Mouse (Mus musculus): ENCODE data around the gene Pstpip1.

Gene Pstpip1

DNA sequence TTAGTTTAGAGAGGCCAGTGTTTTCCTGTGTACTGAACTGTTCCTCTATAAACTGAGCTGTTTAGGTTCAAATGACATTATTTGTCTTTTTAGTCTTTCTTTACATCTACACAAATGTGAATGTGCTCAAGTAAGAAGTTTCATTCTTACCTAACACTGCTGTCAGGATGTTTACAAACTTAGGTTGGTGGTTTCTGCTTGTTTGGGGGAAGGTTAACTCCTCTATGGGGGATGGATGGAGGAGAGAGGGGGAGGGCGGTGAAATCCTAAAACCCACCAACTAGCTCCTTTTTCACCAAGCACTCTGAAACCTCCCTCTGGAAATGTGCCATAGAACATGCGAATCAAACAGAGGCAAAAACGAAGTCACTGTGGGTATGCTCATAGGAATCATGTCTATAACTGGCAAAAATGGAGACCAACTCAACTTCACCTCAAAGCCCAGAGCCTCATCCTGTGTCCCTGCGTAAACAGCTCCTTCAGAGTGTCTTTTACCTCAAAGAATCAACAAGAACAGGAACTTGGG is 62.8 kb downstream of the Pstpip1 start:
- no peak for DNase-seq

DNA sequence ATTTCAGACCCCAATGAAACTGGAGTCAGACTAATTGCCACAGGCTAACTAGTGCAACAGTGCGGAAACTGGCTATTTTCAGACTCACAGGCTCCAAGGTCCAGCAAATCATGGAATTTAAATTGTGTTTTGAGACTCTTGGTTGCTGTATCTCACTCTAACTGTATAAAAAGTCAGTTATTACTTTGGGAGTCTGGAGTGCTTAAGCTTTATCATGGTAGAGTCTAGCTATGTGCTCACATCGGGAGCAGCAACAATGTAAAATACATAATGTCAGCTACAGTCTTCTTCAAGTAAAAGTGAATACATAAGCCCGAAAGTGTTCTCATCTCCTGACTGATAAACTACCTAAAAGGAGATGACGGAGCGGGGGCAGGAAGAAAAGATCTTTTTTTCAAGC is 64.8 kb downstream of the Pstpip1 start:
- no peak for DNase-seq

DNA sequence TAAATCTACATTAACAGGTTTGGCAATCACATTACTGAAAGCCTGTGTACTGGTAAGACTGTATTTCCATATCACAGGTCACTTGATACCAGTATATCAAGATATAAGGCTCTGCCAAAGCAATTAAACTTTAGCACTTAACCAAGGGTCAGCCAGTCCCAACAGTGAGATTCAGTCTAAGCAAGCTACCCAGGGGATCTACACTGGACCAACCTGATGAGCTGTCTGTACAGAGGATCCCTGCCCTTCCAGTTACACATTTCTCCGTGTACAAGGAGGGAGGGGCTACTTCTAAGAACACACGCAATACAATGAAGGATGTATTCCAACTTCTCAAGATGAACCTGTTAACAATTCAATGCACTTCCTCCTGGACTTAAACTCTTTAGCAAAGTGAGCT is 68.3 kb downstream of the Pstpip1 start:
- DNase-seq, result no peak

DNA sequence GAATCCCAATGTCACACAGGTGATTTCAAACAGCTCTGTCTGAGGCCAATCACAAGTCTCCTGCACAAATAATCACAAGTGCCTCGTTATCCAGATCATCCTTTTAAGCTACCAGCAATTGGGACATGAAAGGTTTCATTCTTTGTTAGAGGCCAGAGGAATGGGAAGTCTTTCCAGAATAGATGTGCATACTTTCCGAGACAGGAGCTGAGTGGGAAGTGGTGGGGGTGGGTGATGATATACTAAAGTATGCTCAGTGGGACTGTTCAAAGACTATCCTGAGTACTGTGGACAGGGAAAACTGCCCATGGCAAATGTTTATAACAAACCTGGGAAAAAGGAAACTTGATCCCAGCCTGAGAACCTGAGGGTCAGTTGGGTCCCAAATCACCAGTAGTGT is 69.7 kb downstream of the Pstpip1 start:
- no peak for DNase-seq

DNA sequence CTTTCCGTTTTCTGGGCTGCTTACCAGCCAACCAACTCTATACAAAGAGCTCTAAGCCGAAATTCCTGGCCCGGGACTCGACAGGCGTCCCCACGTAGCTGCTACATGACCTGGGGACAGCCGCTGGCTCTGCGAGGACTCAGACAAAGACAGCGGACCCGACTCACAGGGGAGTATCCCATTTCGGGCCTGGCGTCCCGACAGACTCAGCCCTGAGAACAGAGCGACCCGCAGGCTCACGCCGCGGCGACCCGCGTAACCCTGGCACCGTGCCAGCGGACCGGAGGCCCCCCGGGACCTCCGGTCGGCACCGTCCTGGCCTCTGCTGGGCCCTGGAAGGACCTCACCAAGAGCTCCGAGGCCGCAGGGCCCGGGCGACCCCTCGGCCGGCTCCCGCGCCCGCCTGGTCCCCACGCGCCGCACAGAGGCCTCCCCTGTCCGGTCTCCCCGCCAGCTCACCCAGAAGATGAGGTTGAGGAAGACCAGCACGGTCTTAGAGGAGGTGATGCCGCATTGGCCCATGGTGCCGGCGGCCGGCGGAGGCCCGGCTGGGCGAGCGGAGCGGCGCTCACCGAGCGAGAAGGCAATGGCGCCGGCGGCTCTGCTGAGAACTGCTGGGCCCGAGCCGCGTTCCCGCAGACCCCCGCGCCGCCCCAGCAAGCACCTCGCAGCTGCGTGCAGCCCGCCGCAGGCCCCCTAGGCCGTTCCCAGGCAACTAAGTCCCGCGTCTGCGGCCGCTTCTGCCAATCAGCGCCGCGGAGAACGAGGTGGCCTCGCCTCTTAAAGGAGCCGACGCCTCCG is 70.8 kb downstream of the Pstpip1 start:
- DNase-seq, result peak; percentile 87

DNA sequence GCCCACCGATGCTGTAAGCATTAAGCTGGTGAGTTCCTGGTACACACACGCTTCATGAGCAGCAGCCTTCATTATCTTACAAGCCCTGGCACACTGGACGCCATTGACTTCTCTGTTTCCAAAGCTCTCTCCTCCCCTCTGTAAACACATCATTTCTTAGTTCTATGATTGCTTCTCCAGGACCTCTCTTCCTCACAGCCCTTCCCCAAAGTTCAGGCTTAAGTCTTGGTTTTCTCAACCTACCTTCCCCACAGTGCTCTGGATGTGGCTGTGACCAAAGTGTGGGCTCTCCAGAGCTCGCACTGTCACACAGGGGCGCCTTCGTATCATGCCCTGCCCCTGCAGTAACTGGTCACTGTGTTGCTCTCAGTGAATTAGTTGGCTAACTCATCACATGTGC is 75.6 kb downstream of the Pstpip1 start, which contains the start of gene Tspan3:
Gene Tspan3 (minus strand): TSS at position 101 of the 400 bp plus-strand sequence.
- DNase-seq, result no peak

DNA sequence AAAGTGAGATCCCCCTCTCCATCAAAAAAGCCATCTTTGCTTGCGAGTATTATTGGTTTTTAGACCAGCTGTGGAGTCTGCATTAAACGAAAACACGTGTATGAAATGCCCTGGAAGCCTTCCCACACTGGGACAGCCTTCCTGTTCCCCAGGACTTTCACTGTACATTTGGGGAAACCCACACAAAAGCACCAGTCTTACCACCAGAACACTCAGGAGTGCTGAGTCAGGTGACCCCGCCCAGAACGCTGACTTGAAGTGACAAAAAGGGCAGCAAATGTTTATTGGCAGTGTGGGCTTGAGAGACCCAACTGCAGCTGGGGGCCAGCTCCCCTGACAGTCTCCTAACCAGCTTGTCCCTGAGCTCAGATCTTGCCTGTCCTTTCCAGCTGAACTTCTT is 76.4 kb downstream of the Pstpip1 start:
- DNase-seq, result no peak

DNA sequence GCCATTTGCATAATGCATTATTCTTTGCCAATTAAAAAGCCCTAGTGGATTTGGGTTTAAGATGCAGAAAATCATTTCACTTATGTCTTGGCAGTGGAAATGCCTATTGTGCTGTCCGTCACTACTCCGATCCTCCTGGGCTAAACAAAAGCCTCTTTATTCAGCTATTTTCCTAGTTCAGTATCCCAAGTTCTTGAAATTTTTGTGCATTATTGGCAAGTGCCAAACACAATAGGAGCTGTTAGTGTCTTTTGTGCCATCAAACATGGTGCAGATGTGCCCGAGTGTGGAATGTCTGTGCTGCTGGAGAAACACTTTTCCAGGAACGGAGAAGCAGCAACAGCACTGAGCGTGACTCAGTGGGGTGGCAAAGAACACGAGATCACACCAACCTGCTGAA is 77.9 kb downstream of the Pstpip1 start:
- DNase-seq, result no peak

DNA sequence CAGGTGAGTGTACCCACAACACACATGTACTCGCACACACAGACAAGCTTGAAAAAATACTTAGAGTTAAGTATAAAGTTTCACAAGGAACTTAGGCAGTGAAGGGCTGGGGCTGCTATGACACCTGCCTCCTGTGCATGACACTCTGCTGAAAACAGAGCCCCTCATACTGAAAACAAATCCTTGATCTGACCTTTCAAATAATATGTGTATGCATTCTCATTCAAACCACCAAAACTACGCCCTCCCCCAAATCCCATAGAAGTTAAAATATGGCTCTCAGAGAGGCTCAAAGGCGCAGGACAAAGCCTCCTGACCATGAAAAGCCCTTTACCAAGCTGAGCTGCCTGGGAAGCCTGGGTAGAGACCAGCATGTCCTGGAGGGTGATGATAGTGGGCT is 85.6 kb downstream of the Pstpip1 start:
- DNase-seq, result no peak

DNA sequence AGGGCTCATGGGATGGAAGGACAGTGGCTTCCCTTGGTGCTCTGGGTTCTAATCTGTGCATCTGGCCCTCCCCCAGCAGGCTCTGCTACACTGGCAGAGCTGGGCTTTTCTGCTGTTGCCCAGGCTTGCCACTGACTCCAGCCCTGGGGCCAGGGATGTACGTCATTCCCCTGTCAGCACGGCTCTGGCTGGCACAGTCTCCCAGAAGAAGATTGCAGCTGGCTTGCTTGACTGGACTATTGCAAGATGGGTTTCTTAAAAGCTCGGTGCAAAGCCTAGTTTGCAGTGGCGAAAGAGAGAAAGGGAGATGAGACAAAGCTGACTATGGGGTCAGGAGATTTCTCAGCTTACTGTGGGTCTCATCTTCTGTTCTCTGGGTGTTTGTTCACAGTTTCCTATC is 87.6 kb downstream of the Pstpip1 start:
- DNase-seq, result no peak
